Mouse (Mus musculus): ENCODE measurements around the gene Clk2.
"Not testable (repeated sequence)": the region's sequence is repeated elsewhere in the genome, so short reads cannot be mapped to it uniquely, and the experiment has no call there.

Clk2 gene

DNA sequence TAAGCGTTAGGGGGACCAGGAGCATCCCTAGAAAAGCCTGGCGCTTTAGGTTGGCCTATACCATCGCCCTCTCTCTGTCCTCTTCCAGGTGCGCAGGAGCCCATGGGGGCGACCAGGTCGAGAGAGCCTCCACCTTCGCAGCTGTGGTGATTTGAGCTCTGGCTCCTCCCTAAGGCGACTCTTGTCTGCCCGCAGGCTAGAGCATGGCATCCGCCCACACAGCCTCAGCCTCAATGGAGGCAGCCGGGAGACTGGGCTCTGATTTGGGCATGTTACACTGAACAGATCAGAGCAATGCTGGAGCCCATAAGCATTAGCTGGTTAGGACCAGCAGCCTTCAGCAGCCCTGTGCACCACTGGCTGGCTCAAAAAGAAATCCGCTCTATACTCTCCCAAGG is 23.9 kb downstream of the Clk2 start:
- no peak for DNase-seq (ENCODE audit: low spot score in 2 of 2)

DNA sequence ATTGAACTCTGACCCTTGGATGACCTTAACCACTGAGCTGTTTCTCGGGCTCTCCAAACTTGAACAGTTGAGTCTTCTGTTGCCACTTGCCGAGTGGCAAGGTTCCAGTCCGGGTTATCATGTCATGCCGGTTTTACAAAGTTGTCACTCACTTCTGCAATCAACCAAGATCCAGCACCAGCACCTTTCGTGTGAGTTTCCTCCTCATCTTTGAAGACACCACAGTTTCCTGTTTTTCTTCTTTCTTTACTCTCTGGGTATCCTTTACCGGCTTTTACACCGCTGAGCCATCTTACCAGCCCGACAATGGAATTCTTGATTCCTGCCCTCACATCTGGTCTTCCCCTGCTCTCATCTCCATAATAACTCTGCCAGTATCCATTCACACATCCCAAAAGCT is 25.8 kb downstream of the Clk2 start:
- no peak for DNase-seq (ENCODE audit: low spot score in 2 of 2)

DNA sequence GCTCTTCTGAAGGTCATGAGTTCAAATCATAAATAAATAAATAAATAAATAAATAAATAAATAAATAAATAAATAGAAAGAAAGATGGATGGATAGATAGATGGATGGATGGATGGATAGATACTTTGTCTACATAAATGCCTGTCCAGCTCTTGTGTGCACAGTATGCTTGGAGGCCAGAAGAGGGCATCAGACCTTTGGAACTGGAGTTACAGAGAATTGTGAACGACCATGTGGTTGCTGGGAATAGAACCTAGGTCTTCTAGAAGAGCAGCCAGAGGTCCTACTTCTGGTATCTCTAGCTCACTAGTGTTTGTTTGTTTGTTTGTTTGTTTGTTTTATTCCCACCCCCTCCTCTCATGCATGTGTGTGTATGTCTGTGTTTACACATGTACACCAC is 28.8 kb downstream of the Clk2 start:
- no peak for DNase-seq (ENCODE audit: low spot score in 2 of 2)

DNA sequence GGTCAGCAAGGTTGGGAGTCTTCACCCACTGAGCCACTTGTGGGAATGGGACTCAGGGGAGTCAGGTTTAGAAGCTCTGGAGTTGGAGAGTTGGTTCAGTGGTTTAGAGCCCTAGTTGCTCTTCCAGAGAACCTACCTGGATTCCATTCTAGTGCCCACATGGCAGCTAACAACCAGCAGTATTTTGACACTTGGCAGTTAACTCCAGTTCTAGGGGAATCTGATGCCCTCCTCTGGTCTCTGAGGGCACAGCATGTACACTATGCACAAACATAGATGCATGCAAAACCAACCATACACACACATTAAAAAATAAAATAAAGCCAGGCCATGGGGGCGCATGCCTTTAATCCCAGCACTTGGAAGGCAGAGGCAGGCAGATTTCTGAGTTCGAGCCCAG is 29.3 kb downstream of the Clk2 start:
- DNase-seq (ENCODE audit: low spot score in 2 of 2) = no peak

DNA sequence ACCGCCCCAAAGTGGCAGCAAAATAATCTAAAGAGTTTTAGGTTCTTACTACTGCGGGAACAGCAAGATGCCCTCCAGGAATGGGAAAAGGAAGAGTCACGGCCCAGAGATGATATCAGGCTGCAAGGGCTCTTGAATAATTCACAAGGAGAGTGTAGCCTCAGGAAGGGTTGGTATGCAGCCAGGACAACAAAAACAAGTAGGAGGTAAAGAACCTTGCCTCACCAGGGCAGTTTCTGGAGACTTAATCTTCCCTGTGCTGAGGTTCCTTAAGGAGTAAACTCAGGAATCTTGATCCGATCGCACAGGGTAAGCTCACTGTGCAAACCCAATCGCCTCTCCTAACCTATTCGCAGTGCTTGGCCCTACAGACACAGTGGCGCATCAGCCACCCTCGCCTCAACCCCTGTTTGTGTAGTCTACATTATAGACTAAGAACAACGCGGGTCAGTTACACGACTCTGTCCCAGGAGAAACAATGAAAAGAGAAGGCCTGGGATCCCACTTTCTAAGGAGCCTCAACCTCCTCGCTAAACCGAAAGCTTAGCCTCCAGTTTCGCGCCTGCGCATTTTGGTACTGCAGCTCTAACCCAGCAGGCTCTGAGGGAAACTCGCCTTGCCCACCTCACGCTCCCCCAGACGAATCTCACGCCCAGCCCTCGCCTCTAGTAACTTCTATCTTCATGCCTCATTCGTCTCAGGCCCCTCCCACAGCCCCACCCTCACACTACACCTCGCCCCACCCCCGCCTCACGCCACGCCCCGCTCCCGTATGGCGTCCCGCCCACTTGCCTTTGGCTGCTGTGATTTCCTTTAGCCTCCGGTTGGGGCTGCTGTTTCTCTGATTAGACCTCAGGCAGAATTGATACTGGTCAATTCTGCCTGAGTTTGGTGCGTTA is 31.6 kb downstream of the Clk2 start:
- DNase-seq (ENCODE audit: low spot score in 2 of 2) = peak; percentile 83

DNA sequence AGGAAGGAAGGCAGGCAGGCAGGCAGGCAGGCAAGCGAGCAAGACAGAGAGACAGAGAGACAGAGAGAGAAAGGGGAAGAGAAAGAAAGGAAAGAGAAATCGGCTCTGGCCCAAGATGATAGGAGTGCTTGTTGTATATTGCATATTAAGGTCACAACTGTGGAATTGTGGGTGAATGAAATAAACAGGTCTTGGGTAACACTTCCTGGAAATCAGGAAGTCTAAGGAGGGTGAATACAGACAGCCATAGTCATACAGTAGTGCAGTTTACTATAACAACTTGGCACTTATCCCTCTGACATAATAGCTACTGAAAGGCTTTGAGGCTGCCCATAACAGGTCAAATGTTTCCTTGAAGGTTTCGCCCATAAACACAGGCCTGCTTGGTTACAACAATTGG is 35.2 kb downstream of the Clk2 start:
- DNase-seq (ENCODE audit: low spot score in 2 of 2) = no peak

DNA sequence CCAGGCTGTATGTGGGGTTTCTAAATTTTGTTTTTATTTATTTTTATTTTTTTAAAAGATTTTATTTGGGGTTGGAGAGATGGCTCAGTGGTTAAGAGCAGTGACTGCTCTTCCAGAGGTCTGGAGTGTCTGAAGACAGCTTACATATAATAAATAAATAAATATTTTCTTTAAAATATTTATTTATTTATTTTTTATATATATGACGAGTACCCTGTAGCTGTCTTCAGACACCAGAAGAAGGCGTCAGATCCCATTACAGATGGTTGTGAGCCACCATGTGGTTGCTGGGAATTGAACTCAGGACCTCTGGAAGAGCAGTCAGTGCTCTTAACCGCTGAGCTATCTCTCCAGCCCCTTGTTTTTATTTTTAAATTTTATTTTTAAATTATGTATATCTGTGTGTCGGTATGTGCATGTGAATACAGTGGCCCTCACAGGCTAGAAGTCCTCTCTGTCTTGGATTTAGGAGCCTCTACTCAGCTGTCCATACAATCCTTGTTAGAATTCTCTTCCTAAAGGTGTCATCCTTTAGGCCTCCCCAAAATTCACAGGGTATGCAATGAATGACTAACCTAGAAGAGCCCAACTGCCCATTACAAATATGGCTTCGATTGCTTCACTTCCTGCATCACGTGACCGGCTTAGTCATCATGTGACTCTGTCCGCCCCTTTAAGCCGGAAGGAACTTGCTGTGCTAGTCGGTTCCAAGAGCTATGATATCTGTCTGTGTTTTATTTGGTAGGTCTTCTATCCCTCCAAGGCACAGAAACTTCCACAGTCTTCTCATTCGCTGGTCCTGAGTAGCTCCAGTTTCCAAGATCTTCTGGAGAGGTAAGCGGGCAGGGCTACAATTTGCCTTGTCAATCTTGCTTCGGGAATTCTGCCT is 37.9 kb downstream of the Clk2 start, which contains the start of gene Gba:
Gene Gba (plus strand): TSS at position 676 of the 889 bp plus-strand sequence.
- DNase-seq (ENCODE audit: low spot score in 2 of 2) = peak; percentile 91 to 93

DNA sequence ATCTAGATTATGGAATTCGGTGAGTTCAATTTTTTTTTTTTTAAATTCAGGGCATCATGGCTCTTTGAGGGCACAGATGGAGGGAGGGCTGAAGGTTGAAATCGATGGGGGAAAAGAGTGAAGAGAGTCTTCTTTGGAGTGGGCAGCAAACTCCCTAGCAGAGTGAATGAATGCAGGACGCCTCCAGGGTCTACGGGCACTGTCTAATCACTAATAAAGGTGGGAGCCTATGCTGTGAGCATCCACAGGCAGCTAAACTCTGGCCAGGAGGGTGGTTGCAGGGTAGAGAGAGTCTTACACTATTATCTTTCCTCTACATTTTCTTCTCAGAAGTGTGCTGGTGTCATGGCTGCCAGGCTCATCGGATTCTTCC is 38.5 kb downstream of the Clk2 start:
- no peak for DNase-seq (ENCODE audit: low spot score in 2 of 2)

DNA sequence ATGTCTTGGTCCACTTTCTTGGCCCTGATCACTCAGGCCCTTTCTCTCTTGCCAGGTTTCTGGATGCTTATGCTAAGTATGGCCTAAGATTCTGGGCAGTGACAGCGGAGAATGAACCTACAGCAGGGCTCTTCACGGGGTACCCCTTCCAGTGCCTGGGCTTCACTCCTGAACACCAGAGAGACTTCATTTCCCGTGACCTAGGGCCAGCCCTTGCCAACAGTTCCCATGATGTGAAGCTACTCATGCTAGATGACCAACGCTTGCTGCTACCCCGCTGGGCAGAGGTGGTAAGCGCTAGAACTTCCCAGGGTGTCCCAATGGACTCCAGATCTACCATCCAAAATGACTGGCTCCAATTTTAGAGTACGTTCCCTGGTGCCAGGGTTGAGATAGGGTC is 41.5 kb downstream of the Clk2 start:
- DNase-seq (ENCODE audit: low spot score in 2 of 2) = no peak

DNA sequence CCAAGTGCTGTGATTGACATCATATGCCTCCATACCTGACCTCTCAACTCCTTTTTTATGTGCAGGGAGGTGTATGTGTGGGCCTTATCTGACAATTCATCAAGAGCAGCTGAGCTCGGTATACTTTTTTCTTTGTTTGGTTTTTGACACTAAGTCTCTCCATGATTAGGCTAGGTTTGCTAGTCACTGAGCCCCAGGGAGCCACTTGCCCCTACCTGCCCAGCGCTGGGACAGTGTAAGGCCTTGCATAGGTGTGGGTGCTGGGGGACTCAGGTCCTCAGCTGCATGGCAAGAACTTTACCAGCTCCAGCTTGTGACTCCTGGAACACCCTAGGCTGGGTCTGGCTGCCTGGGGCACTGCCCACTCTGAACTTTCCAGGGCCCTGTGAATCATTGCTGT is 42.1 kb downstream of the Clk2 start:
- no peak for DNase-seq (ENCODE audit: low spot score in 2 of 2)

DNA sequence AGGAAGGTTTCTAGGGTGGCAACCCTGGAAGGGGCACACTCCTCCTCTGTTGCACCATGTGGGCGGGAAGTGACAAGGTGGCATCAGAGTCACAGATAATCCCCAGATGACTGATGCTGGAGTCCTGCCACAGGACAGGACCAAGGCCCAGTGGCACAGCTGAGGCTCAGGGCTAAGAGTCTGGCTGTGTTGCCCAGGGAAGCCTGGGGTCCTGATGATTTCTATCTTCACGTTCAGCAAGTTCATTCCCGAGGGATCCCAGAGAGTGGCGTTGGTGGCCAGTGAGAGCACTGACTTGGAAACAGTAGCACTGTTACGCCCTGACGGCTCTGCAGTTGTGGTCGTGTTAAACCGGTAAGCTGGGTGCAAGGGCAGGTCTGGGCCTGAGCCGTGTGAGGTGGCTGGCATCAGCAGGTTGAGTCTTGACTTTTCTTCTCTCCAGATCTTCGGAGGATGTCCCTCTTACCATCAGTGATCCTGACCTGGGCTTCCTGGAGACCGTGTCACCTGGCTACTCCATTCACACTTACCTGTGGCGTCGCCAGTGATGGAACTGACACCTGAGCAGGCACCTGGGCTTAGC is 43.6 kb downstream of the Clk2 start:
- DNase-seq (ENCODE audit: low spot score in 2 of 2) = no peak

DNA sequence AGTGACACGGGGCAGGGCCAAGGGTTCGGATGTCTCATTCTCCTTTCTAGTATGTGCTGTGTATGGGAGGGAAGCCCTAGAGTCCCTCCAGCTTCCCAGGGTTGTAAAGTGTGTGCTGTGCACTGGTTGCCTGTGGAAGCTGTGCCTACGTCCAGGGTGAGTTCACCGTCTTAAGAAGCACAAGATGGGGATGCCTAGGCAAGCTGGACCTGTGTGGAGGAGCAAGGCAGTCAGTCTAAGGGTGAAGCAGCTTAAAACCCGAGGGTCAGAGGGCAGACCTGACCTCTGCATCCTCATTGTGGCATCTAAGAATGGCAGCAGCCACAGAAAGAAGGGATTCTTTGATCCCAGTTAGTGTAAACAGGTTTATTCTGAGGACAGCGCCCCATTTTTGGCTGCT is 44.1 kb downstream of the Clk2 start:
- no peak for DNase-seq (ENCODE audit: low spot score in 2 of 2)

DNA sequence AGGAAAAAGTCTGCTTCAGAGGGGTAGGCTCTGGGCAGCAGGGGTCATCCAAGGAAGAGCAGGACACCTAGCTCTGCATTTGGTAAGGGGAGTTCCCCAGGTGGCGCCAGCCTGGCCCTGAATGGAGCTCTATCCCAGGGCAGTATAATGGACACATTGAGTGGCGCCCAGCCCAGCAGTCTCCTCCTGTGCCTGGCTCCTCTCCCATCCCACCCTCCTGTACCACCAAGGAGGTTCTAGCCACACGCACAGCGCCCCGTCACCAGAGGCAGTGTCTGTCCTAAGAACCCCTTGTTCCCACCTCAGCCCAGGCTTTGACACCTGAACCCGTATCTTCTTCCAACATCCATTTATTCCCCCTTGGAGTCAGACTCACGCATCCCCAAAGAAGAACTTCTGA is 45.1 kb downstream of the Clk2 start:
- no peak for DNase-seq (ENCODE audit: low spot score in 2 of 2)

DNA sequence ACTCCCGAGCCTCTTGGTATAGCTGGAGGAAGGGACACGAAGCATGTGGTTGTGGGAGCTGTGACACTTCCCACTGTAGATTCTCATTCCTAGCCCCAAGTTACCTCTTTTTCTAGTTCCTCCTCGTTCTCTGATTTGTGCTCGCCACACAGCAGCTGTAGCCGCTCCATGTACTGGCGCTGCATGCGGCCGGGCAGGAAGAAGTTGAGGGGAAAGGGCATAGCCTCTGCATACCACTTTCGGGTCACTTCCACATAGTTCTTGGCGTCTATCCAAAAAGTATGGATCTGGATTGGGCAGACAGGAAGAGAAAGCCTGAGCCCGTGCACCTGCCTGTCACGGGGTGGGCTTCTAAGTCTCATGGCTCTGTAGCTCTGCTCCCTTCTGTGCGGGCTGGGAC is 45.6 kb downstream of the Clk2 start:
- DNase-seq (ENCODE audit: low spot score in 2 of 2) = no peak

DNA sequence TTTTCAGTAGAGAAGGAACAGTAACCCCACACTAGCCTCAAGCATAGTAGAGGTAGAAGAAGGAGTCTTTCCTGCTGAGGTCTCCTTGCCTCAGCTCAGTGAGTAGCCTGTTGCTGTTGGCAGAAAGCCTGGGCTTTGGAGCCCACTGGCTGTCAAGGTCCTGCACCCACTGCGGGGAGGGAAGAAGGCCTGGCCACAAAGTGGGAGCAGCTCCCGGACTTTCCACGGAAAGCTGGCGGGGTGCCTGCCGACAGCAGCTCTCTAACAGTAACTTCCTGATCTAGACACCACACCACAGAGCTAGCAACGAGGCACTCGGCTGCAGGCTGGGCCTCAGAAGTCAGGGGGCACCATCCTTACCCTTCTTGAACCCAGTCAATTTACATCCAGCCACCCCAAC is 46.1 kb downstream of the Clk2 start:
- no peak for DNase-seq (ENCODE audit: low spot score in 2 of 2)

DNA sequence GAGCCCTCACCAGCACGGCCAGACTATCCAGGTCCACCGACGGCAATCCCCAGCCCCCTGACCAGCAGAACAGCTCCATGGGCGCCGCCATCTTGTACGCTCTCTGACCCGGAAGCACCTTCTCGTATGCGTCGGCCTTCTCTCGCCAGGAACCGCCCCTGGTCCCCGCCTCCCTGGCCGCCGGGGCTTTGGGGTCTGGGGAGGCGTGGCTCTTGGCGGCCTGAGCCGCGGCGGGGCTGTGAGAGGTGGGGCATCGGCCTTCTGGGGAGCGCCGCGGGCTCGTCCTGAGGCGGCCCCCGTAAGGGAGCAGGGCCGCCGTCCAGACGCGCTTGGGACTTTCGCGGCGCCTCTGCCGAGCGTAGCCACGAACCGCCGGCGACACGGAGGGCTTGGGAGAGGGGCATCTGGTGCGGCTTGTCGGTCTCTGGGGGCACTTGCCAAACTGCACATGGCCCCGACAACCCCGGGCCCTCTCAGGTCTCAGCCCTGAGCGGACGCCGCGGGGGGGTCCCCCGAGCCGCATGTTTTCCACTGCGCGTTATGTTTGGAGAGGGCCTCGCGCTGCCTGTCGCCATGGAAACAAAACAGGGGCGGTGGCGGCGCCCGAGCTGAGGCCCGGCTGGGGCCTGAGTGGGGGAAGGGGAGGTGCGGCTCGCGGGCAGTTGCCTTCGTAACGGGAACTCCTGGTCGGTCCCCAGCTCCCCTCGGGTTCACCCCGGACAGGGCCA is 49.4 kb downstream of the Clk2 start:
- peak; percentile 94 for DNase-seq (ENCODE audit: low spot score in 2 of 2)

DNA sequence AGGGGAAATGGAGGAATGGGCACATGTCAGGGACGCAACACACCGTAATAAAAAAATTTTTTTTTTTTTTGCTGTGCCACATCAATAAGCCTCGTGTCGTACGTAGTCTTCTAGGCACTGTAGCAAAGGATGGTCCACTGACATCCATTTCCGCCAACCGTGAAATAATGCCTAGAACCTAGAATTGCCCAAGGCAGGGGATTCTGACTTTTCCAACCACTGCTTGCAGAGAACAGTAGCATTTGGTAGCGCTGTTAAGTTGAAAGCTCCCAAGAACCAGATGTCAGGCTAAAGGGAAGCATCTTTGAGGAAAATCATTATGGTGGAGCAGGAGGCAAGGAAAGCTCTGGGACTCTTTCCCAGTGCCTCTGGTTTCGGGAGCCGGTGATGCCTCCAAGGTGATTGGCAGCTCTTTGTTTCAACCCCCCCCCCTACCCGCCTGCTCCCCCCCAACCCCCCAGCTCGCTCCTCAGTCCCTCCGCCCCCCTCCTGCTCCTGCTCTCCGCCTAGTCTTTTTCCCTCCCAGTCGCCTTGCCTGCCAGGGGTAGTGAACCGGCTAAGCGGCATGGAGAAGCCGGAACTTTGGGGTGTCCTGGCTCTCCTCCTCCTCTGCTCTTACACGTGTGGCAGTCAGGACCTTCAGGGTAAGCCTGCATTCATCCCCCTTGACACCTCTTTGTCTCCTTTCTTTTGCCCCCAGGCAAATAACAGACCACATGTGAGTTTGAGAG is 50.3 kb downstream of the Clk2 start, which contains the start of gene Thbs3:
Gene Thbs3 (plus strand): TSS at position 500 of the 731 bp plus-strand sequence.
- no peak for DNase-seq (ENCODE audit: low spot score in 2 of 2)

DNA sequence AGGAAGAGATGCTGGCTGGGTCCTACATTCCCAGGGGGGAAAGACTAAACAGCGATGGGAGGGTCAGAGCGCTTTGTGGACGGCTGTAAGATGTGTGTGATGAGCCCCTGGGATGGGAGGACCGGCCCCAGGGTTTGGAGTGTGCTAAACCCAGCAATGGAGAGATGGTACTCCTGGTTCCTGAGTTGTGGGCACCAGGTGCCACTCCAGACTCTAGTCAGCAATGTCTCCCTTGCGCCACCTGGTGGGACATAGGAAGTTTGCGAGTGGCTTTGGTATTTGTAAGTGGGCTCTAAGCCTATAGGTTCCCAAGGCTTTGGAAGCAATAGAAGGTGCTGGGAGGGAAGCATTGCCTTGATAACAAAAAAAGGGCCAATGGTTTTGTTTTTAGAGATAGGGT is 51.3 kb downstream of the Clk2 start:
- DNase-seq (ENCODE audit: low spot score in 2 of 2) = peak; percentile 88 to 96

DNA sequence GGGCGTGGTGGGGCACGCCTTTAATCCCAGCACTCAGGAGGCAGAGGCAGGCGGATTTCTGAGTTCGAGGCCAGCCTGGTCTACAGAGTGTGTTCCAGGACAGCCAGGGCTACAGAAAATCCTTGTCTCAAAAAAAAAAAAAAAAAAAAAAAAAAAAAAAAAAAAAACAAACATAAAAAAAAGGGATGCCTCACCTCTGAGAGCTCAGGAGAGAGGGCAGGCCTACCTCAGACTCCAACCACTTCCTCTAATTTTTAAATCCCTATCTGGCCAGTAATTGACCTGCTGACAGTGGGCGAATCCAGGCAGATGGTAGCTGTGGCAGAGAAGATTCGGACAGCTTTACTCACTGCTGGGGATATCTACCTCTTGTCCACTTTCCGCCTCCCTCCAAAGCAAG is 51.8 kb downstream of the Clk2 start:
- not testable (repeated sequence) for DNase-seq (ENCODE audit: low spot score in 2 of 2)

DNA sequence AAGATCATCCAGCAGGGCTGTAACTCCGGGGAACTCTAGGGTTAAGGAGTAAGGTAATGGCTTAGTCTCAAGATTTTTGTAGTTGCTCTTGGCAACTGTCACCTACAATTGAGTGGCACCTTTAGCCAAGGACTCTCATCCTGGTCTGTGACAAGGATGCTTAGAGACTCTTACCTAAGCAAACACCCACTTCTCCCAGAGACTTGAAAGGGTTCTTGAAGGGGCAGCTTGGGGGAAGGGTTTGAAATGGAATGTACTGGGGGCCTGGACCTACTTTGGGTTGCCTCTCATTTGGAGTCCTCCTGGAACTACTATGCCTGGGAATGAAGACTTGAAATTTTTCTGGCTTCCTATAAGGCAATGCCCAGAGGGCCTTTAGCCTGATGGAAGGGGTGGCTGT is 53.7 kb downstream of the Clk2 start:
- no peak for DNase-seq (ENCODE audit: low spot score in 2 of 2)

DNA sequence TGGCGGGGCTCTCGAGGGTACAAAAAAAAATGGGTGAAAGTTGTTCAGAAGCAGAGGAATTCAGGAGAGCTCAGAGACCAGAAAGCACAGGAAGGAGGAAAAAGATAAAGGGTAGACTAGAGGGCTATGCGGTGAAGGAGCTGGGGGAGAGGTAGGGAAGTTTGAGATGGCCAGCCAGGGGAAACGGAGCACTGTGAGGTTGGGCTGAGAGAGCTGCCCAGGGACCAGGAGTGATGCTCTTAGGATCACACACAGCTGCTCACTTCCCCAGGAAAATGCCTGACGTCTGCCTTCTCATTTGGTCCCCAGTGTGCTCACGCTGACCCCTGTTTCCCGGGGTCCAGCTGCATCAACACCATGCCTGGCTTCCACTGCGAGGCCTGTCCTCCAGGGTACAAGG is 55.0 kb downstream of the Clk2 start:
- no peak for DNase-seq (ENCODE audit: low spot score in 2 of 2)
